Mouse (Mus musculus) midbrain, embryonic 16.5 days (tissue): ENCODE results near the gene Wdr74. TPM values are rescaled to one million over a fixed set of nuclear protein-coding genes. Genes with fewer than 3 reads are reported as not detected.

Experiments
- ATAC-seq: fragments of 200-750 bp; cut with Nextera tagmentation; 2 replicates; pipeline ENCODE4 v1.8.0; 2017; ENCODE audit warnings: moderate TSS enrichment
- H3K27ac ChIP-seq: fragments of 300-500 bp; sonication (generic); 2 replicates; pipeline ENCODE4 v1.5.1; 2014; ENCODE audit warnings: mild to moderate bottlenecking, low read length, mixed read lengths
- H3K27me3 ChIP-seq: fragments of 300-500 bp; sonication (generic); 2 replicates; pipeline ENCODE4 v1.6.1; 2014; ENCODE audit warnings: low read depth, low read length, mixed read lengths; ENCODE audit not compliant: control insufficient read depth, insufficient read depth
- H3K36me3 ChIP-seq: fragments of 300-500 bp; sonication (generic); 2 replicates; pipeline ENCODE4 v1.6.1; 2014; ENCODE audit warnings: mild to moderate bottlenecking, low read length, moderate library complexity, mixed read lengths; ENCODE audit not compliant: control insufficient read depth, insufficient read depth
- H3K4me1 ChIP-seq: fragments of 300-500 bp; sonication (generic); 2 replicates; pipeline ENCODE4 v1.6.1; 2014; ENCODE audit warnings: mild to moderate bottlenecking, low read length, mixed read lengths; ENCODE audit not compliant: control insufficient read depth, insufficient read depth
- H3K4me2 ChIP-seq: fragments of 300-500 bp; sonication (generic); 2 replicates; pipeline ENCODE4 v1.6.1; 2014; ENCODE audit warnings: mild to moderate bottlenecking, low read length, mixed read lengths
- H3K4me3 ChIP-seq: fragments of 300-500 bp; sonication (generic); 2 replicates; pipeline ENCODE4 v1.5.1; 2014; ENCODE audit warnings: low read depth, mild to moderate bottlenecking, low read length, moderate library complexity, mixed read lengths
- H3K9ac ChIP-seq: fragments of 300-500 bp; sonication (generic); 2 replicates; pipeline ENCODE4 v1.6.1; 2014; ENCODE audit warnings: low read depth, low read length, mixed read lengths
- H3K9me3 ChIP-seq: fragments of 300-500 bp; sonication (generic); replicated peaks from 2 replicates; pipeline ENCODE4 v1.6.1; 2014; ENCODE audit warnings: mild to moderate bottlenecking, low read length, mixed read lengths; ENCODE audit not compliant: control insufficient read depth, poor library complexity, severe bottlenecking
- whole genome bisulfite sequencing: fragments of 180-500 bp; shearing (Covaris S2); extraction: QIAGEN DNeasy Blood & Tissue Kit; methylation state at CpG from one replicate; pipeline ENCODE4 v1.1.7; 2014; 5-methylcytosine and 5-hydroxymethylcytosine counted together
- polyA plus RNA-seq: library from polyadenylated mRNA; unstranded; fragments of >200 nt; fragmentation: Nextera tagmentation; extraction: Ambion mirVana; gene quantifications from 2 replicates; pipeline ENCODE4 v1.2.1, GENCODE M21; 2015

The Wdr74 gene
- polyA plus RNA-seq, 1 experiment from 2014 or later, result 95.9 TPM

GRCm38 (mm10) chr19:8755652-8756051, 20.0 kb downstream of the Wdr74 start:
- no peak overlapping the region for H3K9ac ChIP-seq
- peaks cover 15% of the 10 kb centered on the region for H3K36me3 ChIP-seq
- H3K4me2 ChIP-seq, result peak overlapping the region; percentile 68; the same call in 1 of the 2 replicates
- H3K4me3 ChIP-seq, result no peak overlapping the region
- H3K27me3 ChIP-seq, result no peaks in the 10 kb centered on the region
- 77% methylated on average over 3 of the region's 3 CpGs for WGBS
- H3K4me1 ChIP-seq, result peaks cover 26% of the 10 kb centered on the region
- H3K27ac ChIP-seq, result no peak overlapping the region
- H3K9me3 ChIP-seq, result no peaks in the 10 kb centered on the region
- ATAC-seq, result no peak

GRCm38 (mm10) chr19:8756635-8757387, 21.2 kb downstream of the Wdr74 start, which contains the start of gene Nxf1:
Gene Nxf1, plus strand, starts transcription at chr19:8757073.
- peaks cover 7% of the 10 kb centered on the region for H3K36me3 ChIP-seq
- under 1% methylated on average over 75 of the region's 75 CpGs for WGBS
- peaks cover 26% of the 10 kb centered on the region for H3K4me1 ChIP-seq
- peak within 1 kb of the TSS; percentile 99 for H3K9ac ChIP-seq
- H3K4me2 ChIP-seq, result peak within 1 kb of the TSS; percentile 91
- ATAC-seq, result peak; percentile 92
- peak within 1 kb of the TSS; percentile 100 for H3K4me3 ChIP-seq
- no peaks in the 10 kb centered on the region for H3K9me3 ChIP-seq
- no peaks in the 10 kb centered on the region for H3K27me3 ChIP-seq
- H3K27ac ChIP-seq, result peak within 1 kb of the TSS; percentile 89

- Histone ChIP-seq H3K36me3 (peaks cover 7% of the 10 kb centered on the region), H3K9me3 (no peaks in the 10 kb centered on the region), H3K9ac (peak overlapping the region; percentile 99), H3K4me3 (peak overlapping the region; percentile 100), H3K27me3 (no peaks in the 10 kb centered on the region), H3K27ac (peak overlapping the region; percentile 89), H3K4me1 (peaks cover 26% of the 10 kb centered on the region), H3K4me2 (peak overlapping the region; percentile 91)
- WGBS, result 5% methylated on average over 14 of the region's 14 CpGs
- peak; percentile 2; the same call in 1 of the 2 replicates for ATAC-seq
Observed at GRCm38 (mm10) chr19:8757471-8757998, 21.9 kb downstream of the Wdr74 start.

GRCm38 (mm10) chr19:8758899-8759298, 23.3 kb downstream of the Wdr74 start:
- Histone ChIP-seq H3K27ac (no peak overlapping the region), H3K36me3 (peaks cover 14% of the 10 kb centered on the region), H3K4me2 (peak overlapping the region; percentile 91; the same call in 1 of the 2 replicates), H3K4me1 (peaks cover 26% of the 10 kb centered on the region), H3K4me3 (no peak overlapping the region), H3K9ac (no peak overlapping the region), H3K9me3 (no peaks in the 10 kb centered on the region), H3K27me3 (no peaks in the 10 kb centered on the region)
- 85% methylated on average over 2 of the region's 2 CpGs for WGBS
- ATAC-seq, result no peak

GRCm38 (mm10) chr19:8760757-8761156, 25.1 kb downstream of the Wdr74 start:
- H3K27ac ChIP-seq, result no peak overlapping the region
- ATAC-seq, result no peak
- H3K9me3 ChIP-seq, result no peaks in the 10 kb centered on the region
- 91% methylated on average over 2 of the region's 2 CpGs for WGBS
- no peak overlapping the region for H3K9ac ChIP-seq
- peaks cover 26% of the 10 kb centered on the region for H3K36me3 ChIP-seq
- no peaks in the 10 kb centered on the region for H3K27me3 ChIP-seq
- H3K4me3 ChIP-seq, result no peak overlapping the region
- peaks cover 23% of the 10 kb centered on the region for H3K4me1 ChIP-seq
- no peak overlapping the region for H3K4me2 ChIP-seq

- Histone ChIP-seq H3K4me3 (no peak overlapping the region), H3K9ac (no peak overlapping the region), H3K27me3 (no peaks in the 10 kb centered on the region), H3K9me3 (no peaks in the 10 kb centered on the region), H3K36me3 (peaks cover 48% of the 10 kb centered on the region), H3K4me2 (no peak overlapping the region), H3K4me1 (peaks cover 8% of the 10 kb centered on the region), H3K27ac (no peak overlapping the region)
- WGBS, result 95% methylated on average over 4 of the region's 4 CpGs
- no peak for ATAC-seq
Observed at GRCm38 (mm10) chr19:8763276-8763675, 27.6 kb downstream of the Wdr74 start.

- H3K4me2 ChIP-seq, result no peak overlapping the region
- no peak for ATAC-seq
- WGBS, result 96% methylated on average over 9 of the region's 9 CpGs
- H3K27me3 ChIP-seq, result no peaks in the 10 kb centered on the region
- peaks cover 4% of the 10 kb centered on the region for H3K4me1 ChIP-seq
- no peak overlapping the region for H3K27ac ChIP-seq
- H3K9ac ChIP-seq, result no peak overlapping the region
- peaks cover 58% of the 10 kb centered on the region for H3K36me3 ChIP-seq
- H3K9me3 ChIP-seq, result no peaks in the 10 kb centered on the region
- H3K4me3 ChIP-seq, result no peak overlapping the region
Observed at GRCm38 (mm10) chr19:8765562-8765961, 29.9 kb downstream of the Wdr74 start.

- peak within 1 kb of the TSS; percentile 69 for H3K4me3 ChIP-seq
- peaks cover 36% of the 10 kb centered on the region for H3K36me3 ChIP-seq
- peak within 1 kb of the TSS; percentile 74 for H3K4me2 ChIP-seq
- H3K27ac ChIP-seq, result peak within 1 kb of the TSS; percentile 88
- H3K4me1 ChIP-seq, result peaks cover 29% of the 10 kb centered on the region
- 17% methylated on average over 29 of the region's 29 CpGs for WGBS
- no peaks in the 10 kb centered on the region for H3K27me3 ChIP-seq
- H3K9me3 ChIP-seq, result no peaks in the 10 kb centered on the region
- H3K9ac ChIP-seq, result peak within 1 kb of the TSS; percentile 92
- ATAC-seq, result peak; percentile 38; the same call in 1 of the 2 replicates
Observed at GRCm38 (mm10) chr19:8770567-8771270, 35.1 kb downstream of the Wdr74 start, which contains the start of gene Tmem223. Gene Tmem223, plus strand, starts transcription at chr19:8770996.
